9 mouse cellular contexts compared by ENCODE assay signal in the genomic region with DNA sequence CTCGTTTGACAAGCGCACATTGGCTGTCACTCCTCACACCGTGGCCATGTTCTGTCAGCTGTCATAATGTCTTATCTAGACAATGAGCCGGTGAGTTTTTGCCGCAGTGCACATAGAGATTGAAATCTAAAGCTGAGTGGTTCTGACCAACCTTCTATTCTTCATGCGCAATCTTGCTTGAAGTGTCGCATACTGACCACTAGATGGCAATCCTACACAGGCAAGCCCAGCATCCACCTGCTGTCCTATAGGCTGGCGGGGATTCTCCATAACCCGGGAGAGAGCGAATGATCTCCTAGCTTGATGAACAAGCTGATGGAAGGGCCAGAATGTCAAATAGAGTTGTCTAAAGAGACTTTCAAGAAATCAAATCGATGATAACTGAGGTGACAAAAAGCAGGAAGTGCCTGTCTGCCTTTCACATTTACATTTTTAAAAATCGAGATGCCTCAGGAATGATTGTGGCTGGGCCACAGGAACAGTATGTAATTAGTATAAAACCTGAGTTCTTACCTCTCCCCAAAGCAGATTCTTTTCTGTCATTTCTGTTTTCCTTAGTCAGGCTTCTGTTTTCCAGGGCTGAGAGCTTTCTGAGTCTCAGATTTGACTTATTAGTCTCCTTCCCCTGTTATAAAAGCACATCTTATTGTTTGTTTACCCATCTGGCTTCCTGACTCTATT.
DNase-seq lines count a peak whose midpoint lies in the region; ATAC-seq and TF ChIP-seq lines count a peak whose summit lies in the region.
"Had no signal": no experiment of that assay in that cellular context is flagged by ENCODE, and none has a peak within 500 bp of the region (broad histone marks: within the 10 kb centered on the region; RNA-seq: fewer than 3 reads in every experiment).

No protein-coding gene starts in this region.

- no peak overlapping the region for H3K4me3 ChIP-seq in heart, adult 2 months
- no peak overlapping the region for H3K4me3 ChIP-seq in heart, embryonic 10.5 days
- no peak overlapping the region for H3K4me3 ChIP-seq in embryonic facial prominence, embryonic 12.5 days
- no peak overlapping the region for H3K4me3 ChIP-seq in hindbrain, embryonic 16.5 days (ENCODE audit: low read length)

- no peak for TF ChIP-seq POLR2A in heart, adult 2 months (IDR thresholded peaks at IDR 0.05; ENCODE audit: insufficient read depth, low read depth, low read length)

- H3K79me2 ChIP-seq in heart, adult 2 months (replicated peaks; ENCODE audit: control insufficient read depth, insufficient read depth, low read length), result no peaks in the 10 kb centered on the region

- no peak for TF ChIP-seq EP300 in heart, adult 2 months (IDR thresholded peaks at IDR 0.05; ENCODE audit: insufficient read depth, low read depth, low read length)

- DNase-seq in heart, adult 2 months, result no peak
- no peak for DNase-seq in heart, embryonic 10.5 days (ENCODE audit: low spot score)
- peak; percentile 38 to 39 for DNase-seq in adrenal gland, postnatal 36 days
- DNase-seq in layer of hippocampus, postnatal 14 days (ENCODE audit: low spot score in 2 of 2), result peak; percentile 66 to 83
- peak; percentile 43 to 55 for DNase-seq in right cerebral cortex, postnatal 36 days (ENCODE audit: low spot score in 2 of 2)

- no peaks in the 10 kb centered on the region for H3K36me3 ChIP-seq in heart, adult 2 months (ENCODE audit: control insufficient read depth, insufficient read depth, low read length)
- no peaks in the 10 kb centered on the region for H3K36me3 ChIP-seq in heart, embryonic 10.5 days
- H3K36me3 ChIP-seq in embryonic facial prominence, embryonic 12.5 days, result no peaks in the 10 kb centered on the region
- no peaks in the 10 kb centered on the region for H3K36me3 ChIP-seq in hindbrain, embryonic 16.5 days (ENCODE audit: control insufficient read depth, insufficient read depth, low read length)

- H3K4me1 ChIP-seq in heart, adult 2 months (ENCODE audit: control insufficient read depth, insufficient read depth, low read length), result no peaks in the 10 kb centered on the region
- H3K4me1 ChIP-seq in heart, embryonic 10.5 days, result no peaks in the 10 kb centered on the region
- H3K4me1 ChIP-seq in embryonic facial prominence, embryonic 12.5 days, result no peaks in the 10 kb centered on the region
- H3K4me1 ChIP-seq in hindbrain, embryonic 16.5 days (ENCODE audit: control insufficient read depth, insufficient read depth, low read depth, low read length), result peaks cover 4% of the 10 kb centered on the region; the same call in 1 of the 2 replicates

- intact Hi-C loops in heart, adult 2 months (cut with DNase I), result no loop called here

- H3K27ac ChIP-seq in heart, adult 2 months, result no peak overlapping the region
- no peak overlapping the region for H3K27ac ChIP-seq in heart, embryonic 10.5 days
- H3K27ac ChIP-seq in embryonic facial prominence, embryonic 12.5 days, result no peak overlapping the region
- no peak overlapping the region for H3K27ac ChIP-seq in hindbrain, embryonic 16.5 days (ENCODE audit: low read depth, low read length)
- H3K27ac ChIP-seq: macrophage had no signal

- TF ChIP-seq CTCF in heart, adult 2 months (IDR thresholded peaks at IDR 0.05), result peak; percentile 84

- H3K9me3 ChIP-seq in heart, embryonic 10.5 days, result no peaks in the 10 kb centered on the region
- no peaks in the 10 kb centered on the region for H3K9me3 ChIP-seq in embryonic facial prominence, embryonic 12.5 days
- H3K9me3 ChIP-seq in hindbrain, embryonic 16.5 days (ENCODE audit: control insufficient read depth, low read length), result no peaks in the 10 kb centered on the region

- WGBS in heart, adult 2 months, result 24% methylated on average over 12 of the region's 12 CpGs
- 27% methylated on average over 12 of the region's 12 CpGs for WGBS in heart, embryonic 10.5 days
- 27% methylated on average over 12 of the region's 12 CpGs for WGBS in embryonic facial prominence, embryonic 12.5 days
- WGBS in hindbrain, embryonic 16.5 days, result 23% methylated on average over 12 of the region's 12 CpGs

- H3K9ac ChIP-seq in heart, adult 2 months (ENCODE audit: low read depth, low read length), result no peak overlapping the region
- no peak overlapping the region for H3K9ac ChIP-seq in embryonic facial prominence, embryonic 12.5 days
- H3K9ac ChIP-seq in hindbrain, embryonic 16.5 days (ENCODE audit: low read depth, low read length), result no peak overlapping the region

- 0 out of 2 replicates have a peak, but pooled peaks have one; percentile 64 for ATAC-seq in embryonic facial prominence, embryonic 12.5 days (ENCODE audit: insufficient number of reproducible peaks, insufficient read depth, low FRiP score, low TSS enrichment)
- peak; percentile 94 for ATAC-seq in hindbrain, embryonic 16.5 days
- ATAC-seq in megakaryocyte progenitor cell, adult 5-6 weeks (replicated peaks; ENCODE audit: poor library complexity), result peak; percentile 97

- no peak overlapping the region for H3K4me2 ChIP-seq in embryonic facial prominence, embryonic 12.5 days (replicated peaks)
- H3K4me2 ChIP-seq in hindbrain, embryonic 16.5 days (ENCODE audit: low read length), result peak overlapping the region; percentile 22; the same call in 1 of the 2 replicates

- H3K27me3 ChIP-seq in heart, adult 2 months (ENCODE audit: control insufficient read depth, insufficient read depth, low read length), result no peaks in the 10 kb centered on the region
- no peaks in the 10 kb centered on the region for H3K27me3 ChIP-seq in heart, embryonic 10.5 days (ENCODE audit: insufficient read depth, poor library complexity, severe bottlenecking)
- no peaks in the 10 kb centered on the region for H3K27me3 ChIP-seq in embryonic facial prominence, embryonic 12.5 days
- H3K27me3 ChIP-seq in hindbrain, embryonic 16.5 days (replicated peaks; ENCODE audit: control insufficient read depth, insufficient read depth, low read length), result no peaks in the 10 kb centered on the region

Comparison
In these comparisons a context has a peak if more than half of its experiments do, and no peak if none do; other contexts are left out.
1. DNase-seq: peak in adrenal gland, postnatal 36 days (2 of 2), layer of hippocampus, postnatal 14 days (2 of 2) and right cerebral cortex, postnatal 36 days (2 of 2); none in heart, adult 2 months (0 of 2) and heart, embryonic 10.5 days (single experiment).
2. Peak in every context shown above with its lines, with median percentiles within 50 percentile points of each other: ATAC-seq.